Comparison of ENCODE assay signal across 18 mouse cellular contexts in genomic region chr5:76769014-76769413, GRCm38 (mm10).
DNase-seq lines count a peak whose midpoint lies in the region; ATAC-seq and TF ChIP-seq lines count a peak whose summit lies in the region.
"Had no signal": no experiment of that assay in that cellular context is flagged by ENCODE, and none has a peak within 500 bp of the region (broad histone marks: within the 10 kb centered on the region; RNA-seq: fewer than 3 reads in every experiment).

No protein-coding gene starts in this region.

- no peak overlapping the region for H3K27ac ChIP-seq in heart, adult 2 months
- H3K27ac ChIP-seq in liver, postnatal 0 days (ENCODE audit: low read depth), result no peak overlapping the region
- H3K27ac ChIP-seq in CH12.LX (ENCODE audit: insufficient read depth, low read depth), result no peak overlapping the region
- H3K27ac ChIP-seq: embryonic facial prominence, embryonic 12.5 days; hindbrain, embryonic 13.5 days; limb, embryonic 15.5 days; lung, embryonic 15.5 days had no signal

- H3K4me1 ChIP-seq in heart, adult 2 months (ENCODE audit: control insufficient read depth, insufficient read depth, low read length), result no peaks in the 10 kb centered on the region
- H3K4me1 ChIP-seq in liver, postnatal 0 days (ENCODE audit: insufficient read depth), result no peaks in the 10 kb centered on the region
- peaks cover 0 to 17% of the 10 kb centered on the region in 2 experiments; a peak in 2 of 4 replicates for H3K4me1 ChIP-seq in CH12.LX (ENCODE audit: control insufficient read depth in 1 of 2, insufficient read depth in 2 of 2)

- 68% methylated on average over 3 of the region's 3 CpGs for WGBS in heart, adult 2 months
- WGBS in liver, postnatal 0 days (ENCODE audit: insufficient replicate concordance), result 63% methylated on average over 3 of the region's 3 CpGs

- ATAC-seq in liver, postnatal 0 days, result no peak
- peak; percentile 46; the same call in 1 of the 2 replicates for ATAC-seq in megakaryocyte progenitor cell, adult 5-6 weeks (replicated peaks; ENCODE audit: poor library complexity)
- ATAC-seq: forebrain, postnatal 0 days had no signal

- dilution Hi-C loops in CH12.LX (cut with MboI; ENCODE audit: extremely low pct_ligation_motif_present, extremely low pct_unique_long_range_greater_than_20kb, low sequenced_read_pairs), result no loop called here

- in situ Hi-C loops in CH12.LX (cut with MboI; ENCODE audit: low pct_ligation_motif_present, low pct_unique_long_range_greater_than_20kb, low sequenced_read_pairs), result no loop called here

- TF ChIP-seq POLR2A in heart, adult 2 months (IDR thresholded peaks at IDR 0.05; ENCODE audit: insufficient read depth, low read depth, low read length), result no peak
- TF ChIP-seq POLR2A in CH12.LX (IDR thresholded peaks at IDR 0.05; ENCODE audit: low read depth, low read length), result no peak

- no peaks in the 10 kb centered on the region for H3K9me3 ChIP-seq in liver, postnatal 0 days (ENCODE audit: low read length)
- peaks cover 2% of the 10 kb centered on the region for H3K9me3 ChIP-seq in CH12.LX (replicated peaks; ENCODE audit: low read length)
- H3K9me3 ChIP-seq: embryonic facial prominence, embryonic 12.5 days; limb, embryonic 15.5 days; lung, embryonic 15.5 days; neural tube, embryonic 13.5 days had no signal

- no peak for DNase-seq in heart, adult 2 months
- no peak for DNase-seq in heart, postnatal 14 days
- no peak for DNase-seq in liver, postnatal 0 days
- no peak for DNase-seq in liver
- no peak for DNase-seq in CH12.LX (ENCODE audit: extremely low read depth)
- DNase-seq in thymus, postnatal 14 days, result no peak
- DNase-seq: adrenal gland, postnatal 36 days; cerebellum, adult 2 months; forebrain, postnatal 0 days; kidney, adult 11 months; layer of hippocampus, postnatal 36 days; thymus, postnatal 25 days had no signal

- no peak overlapping the region for H3K4me3 ChIP-seq in heart, adult 2 months
- H3K4me3 ChIP-seq in liver, postnatal 0 days (ENCODE audit: low read depth, low read length), result no peak overlapping the region
- H3K4me3 ChIP-seq in CH12.LX (replicated peaks in 1 of 3; ENCODE audit: low read depth in 2 of 3, low read length in 2 of 3, poor library complexity in 1 of 3), result no peak overlapping the region
- H3K4me3 ChIP-seq: embryonic facial prominence, embryonic 12.5 days; hindbrain, embryonic 13.5 days; limb, embryonic 15.5 days; lung, embryonic 15.5 days; neural tube, embryonic 13.5 days had no signal

- no peaks in the 10 kb centered on the region for H3K36me3 ChIP-seq in heart, adult 2 months (ENCODE audit: control insufficient read depth, insufficient read depth, low read length)
- no peaks in the 10 kb centered on the region for H3K36me3 ChIP-seq in liver, postnatal 0 days (replicated peaks; ENCODE audit: insufficient read depth, low read length)
- no peaks in the 10 kb centered on the region for H3K36me3 ChIP-seq in CH12.LX (replicated peaks in 1 of 2; ENCODE audit: control insufficient read depth in 1 of 2, insufficient read depth in 1 of 2, low read length in 1 of 2)
- H3K36me3 ChIP-seq: limb, embryonic 15.5 days; lung, embryonic 15.5 days had no signal

- TF ChIP-seq CTCF in heart, adult 2 months (IDR thresholded peaks at IDR 0.05), result 0 out of 2 replicates have a peak, but pooled peaks have one; percentile 12
- TF ChIP-seq CTCF in liver, postnatal 0 days (IDR thresholded peaks at IDR 0.05; ENCODE audit: low read depth), result peak; percentile 22; the same call in 1 of the 2 replicates
- peak in 1 of 2 experiments; percentile 43; a peak in 2 of 4 replicates for TF ChIP-seq CTCF in CH12.LX (conservative IDR thresholded peaks at IDR 0.05 in 1 of 2, IDR thresholded peaks at IDR 0.05 in 1 of 2; ENCODE audit: low read depth in 2 of 2, low read length in 2 of 2)

- no peak overlapping the region for H3K9ac ChIP-seq in heart, adult 2 months (ENCODE audit: low read depth, low read length)
- no peak overlapping the region for H3K9ac ChIP-seq in liver, postnatal 0 days (replicated peaks)
- no peak overlapping the region for H3K9ac ChIP-seq in CH12.LX (ENCODE audit: insufficient read depth, low read depth)
- H3K9ac ChIP-seq: embryonic facial prominence, embryonic 12.5 days; forebrain, postnatal 0 days; hindbrain, embryonic 13.5 days; limb, embryonic 15.5 days; lung, embryonic 15.5 days; neural tube, embryonic 13.5 days had no signal

- intact Hi-C loops in heart, adult 2 months (cut with DNase I), result no loop called here
- intact Hi-C loops in heart, postnatal 14 days (cut with DNase I), result no loop called here

- peak; percentile 15 for TF ChIP-seq RAD21 in CH12.LX (IDR thresholded peaks at IDR 0.05; ENCODE audit: low read depth, low read length)

- H3K79me2 ChIP-seq in heart, adult 2 months (replicated peaks; ENCODE audit: control insufficient read depth, insufficient read depth, low read length), result no peaks in the 10 kb centered on the region
- no peaks in the 10 kb centered on the region for H3K79me2 ChIP-seq in CH12.LX (replicated peaks; ENCODE audit: control insufficient read depth, extremely low read depth, insufficient read depth, poor library complexity, severe bottlenecking)

- TF ChIP-seq EP300 in heart, adult 2 months (IDR thresholded peaks at IDR 0.05; ENCODE audit: insufficient read depth, low read depth, low read length), result no peak
- no peak for TF ChIP-seq EP300 in liver, postnatal 0 days (IDR thresholded peaks at IDR 0.05; ENCODE audit: low read depth)
- no peak for TF ChIP-seq EP300 in CH12.LX (IDR thresholded peaks at IDR 0.05; ENCODE audit: low read length)

- no peaks in the 10 kb centered on the region for H3K27me3 ChIP-seq in heart, adult 2 months (ENCODE audit: control insufficient read depth, insufficient read depth, low read length)
- no peaks in the 10 kb centered on the region for H3K27me3 ChIP-seq in liver, postnatal 0 days (ENCODE audit: insufficient read depth, low read length)
- no peaks in the 10 kb centered on the region for H3K27me3 ChIP-seq in CH12.LX (replicated peaks)
- H3K27me3 ChIP-seq: embryonic facial prominence, embryonic 12.5 days; hindbrain, embryonic 13.5 days; limb, embryonic 15.5 days; lung, embryonic 15.5 days; neural tube, embryonic 13.5 days had no signal

- H3K4me2 ChIP-seq in liver, postnatal 0 days (ENCODE audit: low read depth, low read length), result no peak overlapping the region
- no peak overlapping the region for H3K4me2 ChIP-seq in CH12.LX (ENCODE audit: insufficient read depth, low read depth, poor library complexity, severe bottlenecking)
- H3K4me2 ChIP-seq: embryonic facial prominence, embryonic 12.5 days; hindbrain, embryonic 13.5 days; limb, embryonic 15.5 days; lung, embryonic 15.5 days; neural tube, embryonic 13.5 days had no signal

TF ChIP-seq in CH12.LX, 34 proteins besides CTCF, POLR2A, EP300 and RAD21:
- peak; percentile 42; the same call in 1 of the 2 replicates for TF ChIP-seq SMC3 (IDR thresholded peaks at IDR 0.05; ENCODE audit: low read depth, low read length)
- TF ChIP-seq MAFK (IDR thresholded peaks at IDR 0.05; ENCODE audit: insufficient replicate concordance, low read length), result no peak
